Mouse (Mus musculus) cerebellum, adult 2 months (tissue): ENCODE data around the gene Wdtc1.

Experiments used
- CTCF ChIP-seq: fragments of 200-500 bp; IDR thresholded peaks from 2 replicates; pipeline ENCODE4 v1.5.1; 2011; ENCODE audit warnings: low read depth, mild to moderate bottlenecking, control low read depth, low read length, moderate library complexity, borderline replicate concordance; ENCODE audit not compliant: insufficient read depth
- POLR2A ChIP-seq: fragments of 200-500 bp; IDR thresholded peaks from 2 replicates; pipeline ENCODE4 v1.6.1; 2011; ENCODE audit warnings: low read length, control low read depth, borderline replicate concordance; ENCODE audit not compliant: insufficient read depth

DNA sequence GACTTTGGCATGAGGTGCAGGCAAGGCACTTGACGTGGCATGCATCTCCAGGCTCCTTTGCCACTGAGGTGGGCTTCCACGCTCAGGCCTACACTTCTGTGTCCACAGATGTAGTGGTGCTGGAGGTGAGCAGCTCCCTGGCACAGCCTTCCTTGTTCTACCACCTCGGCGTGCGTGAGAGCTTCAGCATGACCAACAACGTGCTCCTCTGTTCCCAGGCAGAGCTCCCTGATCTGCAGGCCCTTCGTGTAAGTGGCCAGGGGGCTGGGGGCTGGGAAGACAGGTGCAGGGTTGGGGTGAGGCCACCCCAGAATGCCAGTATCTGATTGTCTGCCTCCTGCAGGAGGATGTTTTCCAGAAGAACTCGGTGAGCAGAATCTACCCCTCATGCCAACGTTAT lies 110.6 kb downstream of the Wdtc1 start:
- no peak for TF ChIP-seq POLR2A
- TF ChIP-seq CTCF, result no peak
